Mouse (Mus musculus): ENCODE measurements at regions not wholly inside any gene's neighbourhood (a gene's known extent, or its start where the extent isn't known, plus 50 kb on each side); places are given as distances from the start of the nearest gene placed in this dataset.

DNA sequence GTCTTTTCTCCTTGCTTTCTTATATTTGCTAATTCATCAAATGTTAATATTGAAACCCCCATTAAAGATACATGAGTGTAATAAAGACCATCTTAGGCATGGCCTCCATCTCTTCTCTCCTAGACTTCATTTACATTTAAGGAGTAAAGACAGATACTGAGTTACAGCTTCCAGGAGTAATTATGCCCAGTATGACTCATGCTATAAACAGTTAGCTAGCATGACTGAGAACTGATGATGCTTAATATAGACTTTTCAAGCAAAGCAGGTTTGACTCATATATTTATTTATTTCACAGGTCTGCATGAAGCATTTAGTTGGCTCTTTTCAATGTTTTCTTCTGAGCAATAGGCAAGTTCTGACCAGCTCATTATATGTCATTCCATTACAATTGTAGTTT lies 453.7 kb upstream of the Cntn6 start:
- no peak for TF ChIP-seq CTCF (IDR thresholded peaks at IDR 0.05; ENCODE audit: borderline replicate concordance, extremely low read depth, insufficient read depth, insufficient read length)
- no peak for TF ChIP-seq POLR2A (IDR thresholded peaks at IDR 0.05; ENCODE audit: borderline replicate concordance, extremely low read depth, insufficient read depth, insufficient read length, poor library complexity, severe bottlenecking)

Measured in brain, embryonic 14.5 days (tissue).